Mouse (Mus musculus): ENCODE data around the gene Mettl23. TPM values are rescaled to one million over a fixed set of nuclear protein-coding genes. Genes with fewer than 3 reads are reported as not detected.

Gene Mettl23
- 10 to 100 TPM; 28.6 to 29.7 TPM for total RNA-seq (2021)

- DNase-seq (ENCODE audit: low spot score in 2 of 2), result peak; percentile 97 to 99
- intact Hi-C loops (cut with DNase I), result loop anchor here (1.0 kb wide), 1 partner anchor 10 kb away; the partner anchor contains the start of gene Srsf2
These were observed at the start of gene Mettl23, which contains the start of gene Jmjd6 for GRCm38 (mm10) chr11:116843261-116844233. Mettl23 (plus strand) TSS chr11:116843278. Jmjd6 (minus strand) TSS chr11:116843449.

- DNase-seq (ENCODE audit: low spot score in 2 of 2), result no peak
- intact Hi-C loops (cut with DNase I), result no loop called here
These were observed 43.7 kb upstream of the Mettl23 start for GRCm38 (mm10) chr11:116799364-116799763.

GRCm38 (mm10) chr11:116801106-116801505, 42.0 kb upstream of the Mettl23 start:
- no peak for DNase-seq (ENCODE audit: low spot score in 2 of 2)
- intact Hi-C loops (cut with DNase I), result loop anchor here (5.0 kb wide), 1 partner anchor 114 kb away; no protein-coding TSS in a partner anchor

- no peak for DNase-seq (ENCODE audit: low spot score in 2 of 2)
- intact Hi-C loops (cut with DNase I), result loop anchor here (5.0 kb wide), 1 partner anchor 115 kb away; no protein-coding TSS in a partner anchor
These were observed 40.4 kb upstream of the Mettl23 start for GRCm38 (mm10) chr11:116802709-116803108.

GRCm38 (mm10) chr11:116806136-116807071, 36.7 kb upstream of the Mettl23 start:
- intact Hi-C loops (cut with DNase I), result no loop called here
- no peak for DNase-seq (ENCODE audit: low spot score in 2 of 2)

GRCm38 (mm10) chr11:116807116-116807515, 36.0 kb upstream of the Mettl23 start:
- DNase-seq (ENCODE audit: low spot score in 2 of 2), result no peak
- intact Hi-C loops (cut with DNase I), result no loop called here

GRCm38 (mm10) chr11:116807526-116807925, 35.6 kb upstream of the Mettl23 start:
- intact Hi-C loops (cut with DNase I), result no loop called here

GRCm38 (mm10) chr11:116807938-116808606, 35.0 kb upstream of the Mettl23 start:
- DNase-seq (ENCODE audit: low spot score in 2 of 2), result peak; percentile 82 to 85
- intact Hi-C loops (cut with DNase I), result loop anchor here (1.0 kb wide), 1 partner anchor 165 kb away; no protein-coding TSS in a partner anchor

More at GRCm38 (mm10) chr11:116807526-116807925, 35.6 kb upstream of the Mettl23 start:
- no peak for DNase-seq (ENCODE audit: low spot score in 2 of 2)

GRCm38 (mm10) chr11:116808811-116809395, 34.2 kb upstream of the Mettl23 start:
- no peak for DNase-seq (ENCODE audit: low spot score in 2 of 2)
- intact Hi-C loops (cut with DNase I), result loop anchor here (1.0 kb wide), 1 partner anchor 166 kb away; no protein-coding TSS in a partner anchor

GRCm38 (mm10) chr11:116809520-116809919, 33.6 kb upstream of the Mettl23 start:
- intact Hi-C loops (cut with DNase I), result no loop called here
- no peak for DNase-seq (ENCODE audit: low spot score in 2 of 2)

- intact Hi-C loops (cut with DNase I), result no loop called here
- DNase-seq (ENCODE audit: low spot score in 2 of 2), result no peak
These were observed 32.5 kb upstream of the Mettl23 start for GRCm38 (mm10) chr11:116810528-116810927.

- intact Hi-C loops (cut with DNase I), result no loop called here
- peak; percentile 81 to 88 for DNase-seq (ENCODE audit: low spot score in 2 of 2)
These were observed 31.8 kb upstream of the Mettl23 start for GRCm38 (mm10) chr11:116810983-116811901.

- intact Hi-C loops (cut with DNase I), result no loop called here
- DNase-seq (ENCODE audit: low spot score in 2 of 2), result no peak
These were observed 30.1 kb upstream of the Mettl23 start for GRCm38 (mm10) chr11:116812793-116813529.

- intact Hi-C loops (cut with DNase I), result no loop called here
These were observed 29.5 kb upstream of the Mettl23 start for GRCm38 (mm10) chr11:116813610-116814009.

GRCm38 (mm10) chr11:116814076-116814883, 28.8 kb upstream of the Mettl23 start:
- DNase-seq (ENCODE audit: low spot score in 2 of 2), result peak in 1 of 2 experiments; percentile 18
- intact Hi-C loops (cut with DNase I), result no loop called here

More at GRCm38 (mm10) chr11:116813610-116814009, 29.5 kb upstream of the Mettl23 start:
- no peak for DNase-seq (ENCODE audit: low spot score in 2 of 2)

GRCm38 (mm10) chr11:116814884-116815415, 28.1 kb upstream of the Mettl23 start:
- DNase-seq (ENCODE audit: low spot score in 2 of 2), result no peak
- intact Hi-C loops (cut with DNase I), result no loop called here

All from left cerebral cortex, postnatal 25 days (tissue).